Mouse (Mus musculus) cortical plate, adult 2 months (tissue): ENCODE measurements around the gene Prdm11. TPM values are rescaled to one million over a fixed set of nuclear protein-coding genes. Genes with fewer than 3 reads are reported as not detected.

Experiments used
- H3K27ac ChIP-seq: fragments of 200-500 bp; 2 replicates; pipeline ENCODE4 v1.5.1; 2012; ENCODE audit warnings: low read length, control low read depth, inconsistent platforms; ENCODE audit not compliant: insufficient read depth
- H3K4me1 ChIP-seq: fragments of 200-500 bp; 2 replicates; pipeline ENCODE4 v1.6.1; 2011; ENCODE audit warnings: low read length; ENCODE audit not compliant: control insufficient read depth, insufficient read depth
- H3K4me3 ChIP-seq: fragments of 200-500 bp; 2 replicates; pipeline ENCODE4 v1.5.1; 2011; ENCODE audit warnings: mild to moderate bottlenecking, low read length, control low read depth; ENCODE audit not compliant: insufficient read depth
- CTCF ChIP-seq: fragments of 200-500 bp; IDR thresholded peaks from 2 replicates; pipeline ENCODE4 v1.5.1; 2011; ENCODE audit warnings: mild to moderate bottlenecking, control low read depth, low read length; ENCODE audit not compliant: insufficient read depth; ENCODE audit errors: extremely low read depth
- POLR2A ChIP-seq: fragments of 200-500 bp; IDR thresholded peaks from 2 replicates; pipeline ENCODE4 v1.6.1; 2011; ENCODE audit warnings: mild to moderate bottlenecking, low read length, control low read depth; ENCODE audit not compliant: insufficient read depth; ENCODE audit errors: extremely low read depth
- polyA plus RNA-seq: library from polyadenylated mRNA; depleted of rRNA; stranded (reverse); fragments of >200 nt; gene quantifications from 2 replicates; pipeline ENCODE4 v1.2.3, GENCODE M21; 2012

The Prdm11 gene
- polyA plus RNA-seq, 1 experiment: 7.5 TPM

DNA sequence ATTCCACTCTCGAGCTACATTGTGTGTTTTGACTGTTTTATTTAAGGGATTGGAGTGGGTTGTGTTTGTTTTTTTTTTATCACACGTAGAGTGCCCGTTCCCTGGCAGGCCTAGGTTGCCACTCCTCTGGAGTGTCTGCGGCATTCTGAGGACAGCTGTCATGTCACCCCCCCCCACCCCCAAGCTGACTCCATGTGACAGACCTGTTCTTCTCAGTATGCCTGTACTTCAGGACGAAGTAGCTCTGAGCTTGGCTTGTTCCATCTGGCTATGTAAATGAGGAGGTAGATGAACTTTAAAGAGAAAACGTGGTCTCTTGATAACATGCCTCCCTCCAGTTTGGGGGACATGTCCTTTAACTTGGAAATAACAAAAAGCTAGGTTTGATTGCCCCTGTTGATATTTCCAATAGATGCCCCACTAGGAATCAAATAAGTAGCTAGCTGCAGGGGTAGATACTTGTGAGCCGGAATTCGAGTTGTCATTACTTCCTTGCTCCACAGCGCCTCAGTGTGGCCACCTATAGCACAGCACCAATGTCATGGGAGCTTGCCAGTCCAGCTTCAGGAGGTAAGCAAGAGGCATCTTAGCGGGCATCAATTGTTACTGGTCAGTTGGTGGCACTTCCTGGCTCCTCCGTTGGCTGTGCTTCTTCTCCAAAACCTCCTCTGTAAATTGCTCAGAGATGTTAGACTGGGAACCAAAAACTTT is 91.4 kb downstream of the Prdm11 start:
- peaks cover 2% of the 10 kb centered on the region; the same call in 1 of the 2 replicates for H3K4me1 ChIP-seq
- H3K4me3 ChIP-seq: no peak overlapping the region
- H3K27ac ChIP-seq: no peak overlapping the region
- TF ChIP-seq CTCF (peak; percentile 91), POLR2A (no peak)

DNA sequence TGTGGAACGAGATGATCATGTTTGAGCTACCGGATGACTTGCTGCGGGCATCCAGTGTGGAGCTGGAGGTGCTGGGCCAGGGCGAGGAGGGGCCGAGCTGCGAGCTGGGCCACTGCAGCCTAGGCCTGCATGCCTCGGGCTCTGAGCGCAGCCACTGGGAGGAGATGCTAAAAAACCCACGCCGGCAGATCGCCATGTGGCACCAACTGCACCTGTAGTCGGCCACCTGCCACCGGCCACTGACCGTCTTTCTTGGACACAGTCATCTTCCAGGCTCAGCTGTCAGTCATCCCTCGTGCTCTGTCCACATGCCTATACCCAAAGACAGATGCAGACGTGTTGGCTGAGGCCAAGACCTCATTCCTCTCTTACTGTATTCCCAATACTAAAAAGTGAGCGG is 92.5 kb downstream of the Prdm11 start:
- H3K4me1 ChIP-seq: peaks cover 3% of the 10 kb centered on the region; the same call in 1 of the 2 replicates
- TF ChIP-seq CTCF: no peak
- no peak for TF ChIP-seq POLR2A
- no peak overlapping the region for H3K4me3 ChIP-seq
- no peak overlapping the region for H3K27ac ChIP-seq

DNA sequence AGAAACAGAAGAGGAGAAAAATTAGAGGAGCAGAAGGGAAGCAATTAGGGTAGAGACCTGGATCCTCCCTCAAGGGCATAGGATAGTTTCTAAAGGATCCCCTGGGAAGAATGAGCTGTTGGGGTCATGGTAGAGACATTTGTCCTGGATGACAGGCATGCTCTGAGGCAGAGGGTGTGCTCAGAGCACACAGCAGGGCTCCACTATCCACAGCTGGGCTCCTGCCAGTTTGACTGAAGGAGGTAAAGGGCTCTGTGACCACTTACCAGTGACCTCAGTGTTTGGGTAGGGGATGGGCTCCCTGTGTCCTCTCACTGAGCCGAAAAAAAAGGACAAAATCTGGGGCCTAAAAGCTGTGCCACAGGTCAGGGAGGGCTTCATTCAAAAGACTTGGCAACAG is 96.4 kb downstream of the Prdm11 start:
- H3K4me3 ChIP-seq: no peak overlapping the region
- H3K27ac ChIP-seq: no peak overlapping the region
- TF ChIP-seq POLR2A: no peak
- TF ChIP-seq CTCF: no peak
- peaks cover 10% of the 10 kb centered on the region for H3K4me1 ChIP-seq

DNA sequence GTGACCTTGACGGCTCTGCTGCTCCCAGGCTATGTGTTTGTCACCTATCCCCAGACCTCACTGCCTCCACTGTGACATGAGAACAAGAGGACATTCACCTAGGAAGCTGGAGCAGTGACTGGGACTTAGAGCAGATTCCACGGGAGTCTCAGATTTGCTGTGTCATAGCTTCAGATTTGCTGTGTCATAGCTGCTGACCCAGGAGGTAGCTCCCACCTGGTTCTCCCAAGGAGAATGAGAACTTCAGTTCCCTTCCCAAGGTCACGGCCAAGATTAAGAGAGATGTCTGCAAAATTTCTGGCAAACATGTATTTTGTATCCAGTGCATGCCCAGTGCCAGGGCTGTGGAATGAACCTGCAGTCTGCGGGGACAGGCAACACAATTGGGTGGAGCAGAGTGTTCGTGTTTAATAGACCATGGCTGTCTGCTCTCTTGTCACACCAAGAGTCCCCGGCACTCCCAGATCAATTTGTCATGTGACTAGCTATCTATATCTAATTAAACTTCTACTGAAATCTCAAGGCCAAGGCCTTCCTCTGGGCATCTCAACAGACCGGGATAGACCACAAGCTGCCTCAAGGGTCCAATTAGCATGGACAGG is 97.2 kb downstream of the Prdm11 start:
- TF ChIP-seq CTCF: no peak
- TF ChIP-seq POLR2A: no peak
- H3K4me3 ChIP-seq: no peak overlapping the region
- peaks cover 9% of the 10 kb centered on the region for H3K4me1 ChIP-seq
- H3K27ac ChIP-seq: peak overlapping the region; percentile 24; the same call in 1 of the 2 replicates

DNA sequence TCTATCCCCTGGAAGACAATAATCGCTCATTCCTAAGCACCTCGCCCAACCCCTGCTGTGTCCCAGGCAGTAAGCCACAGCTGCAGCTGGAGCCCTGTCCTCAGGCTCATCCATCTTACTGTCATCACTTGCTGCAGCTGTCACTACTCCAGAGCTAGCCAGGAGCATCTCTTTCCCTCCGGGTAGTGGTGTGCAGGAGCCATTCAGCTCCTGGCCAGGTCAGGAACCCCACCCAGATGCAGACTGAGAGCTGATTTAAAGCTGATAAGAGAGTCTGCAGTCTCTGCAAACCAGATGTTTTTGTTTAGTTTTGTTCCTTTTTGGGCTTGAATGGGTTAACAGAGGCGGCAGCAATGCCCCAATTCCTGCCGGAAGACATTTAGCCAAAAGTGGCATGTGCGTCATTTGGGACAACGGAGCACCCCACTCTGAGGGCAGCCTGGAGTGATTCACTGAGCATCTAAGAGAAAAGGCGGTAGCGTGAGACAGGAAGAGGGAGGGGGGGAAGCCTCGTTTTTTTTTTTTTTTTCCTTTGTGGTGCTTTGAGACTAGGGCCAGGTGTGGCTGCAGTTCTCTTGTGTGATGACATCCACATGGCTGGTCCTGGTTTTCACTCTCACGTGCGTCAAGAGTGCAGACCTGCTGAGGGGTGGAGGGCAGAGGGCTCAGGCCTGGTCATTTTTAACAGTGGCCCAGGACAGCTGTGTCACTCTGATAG is 97.8 kb downstream of the Prdm11 start:
- Histone ChIP-seq H3K4me1 (peaks cover 9% of the 10 kb centered on the region), H3K4me3 (no peak overlapping the region), H3K27ac (peak overlapping the region; percentile 24; the same call in 1 of the 2 replicates)
- no peak for TF ChIP-seq CTCF
- no peak for TF ChIP-seq POLR2A

DNA sequence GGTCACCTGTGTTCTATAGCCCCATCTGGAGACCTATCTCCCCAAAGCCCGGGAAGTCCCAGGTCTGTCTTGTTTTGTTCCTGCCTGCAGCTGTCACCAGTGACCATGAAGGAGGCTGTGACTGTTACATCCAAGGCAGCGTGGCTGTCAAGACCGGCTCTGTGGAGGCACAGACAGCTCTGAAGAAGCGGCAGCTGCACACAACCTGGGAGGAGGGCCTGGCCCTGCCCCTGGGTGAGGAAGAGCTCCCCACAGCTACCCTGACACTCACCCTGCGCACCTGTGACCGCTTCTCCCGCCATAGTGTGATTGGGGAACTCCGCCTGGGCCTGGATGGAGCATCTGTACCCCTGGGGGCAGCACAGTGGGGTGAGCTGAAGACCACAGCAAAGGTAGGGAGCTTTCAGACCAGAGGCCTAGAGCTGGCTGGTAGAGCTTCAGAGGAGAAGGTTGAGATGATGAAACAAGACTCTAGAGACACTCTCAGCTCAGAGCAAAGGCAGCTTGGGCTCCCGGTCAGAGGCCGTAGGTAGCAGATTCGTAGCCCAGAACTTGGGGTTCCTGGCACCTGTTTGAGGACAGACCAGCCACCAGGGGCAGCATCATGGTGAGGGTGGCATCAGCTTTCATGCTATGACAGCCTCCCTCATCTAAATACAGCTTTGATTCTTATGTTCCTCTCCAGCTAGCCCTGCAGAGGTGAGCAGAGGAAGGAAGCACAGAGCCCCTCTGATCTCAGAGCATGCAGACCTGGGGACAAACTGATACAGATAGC is 100.0 kb downstream of the Prdm11 start:
- TF ChIP-seq CTCF: 0 out of 2 replicates have a peak, but pooled peaks have one; percentile 11
- no peak for TF ChIP-seq POLR2A
- Histone ChIP-seq H3K27ac (no peak overlapping the region), H3K4me3 (no peak overlapping the region), H3K4me1 (peaks cover 13% of the 10 kb centered on the region)

DNA sequence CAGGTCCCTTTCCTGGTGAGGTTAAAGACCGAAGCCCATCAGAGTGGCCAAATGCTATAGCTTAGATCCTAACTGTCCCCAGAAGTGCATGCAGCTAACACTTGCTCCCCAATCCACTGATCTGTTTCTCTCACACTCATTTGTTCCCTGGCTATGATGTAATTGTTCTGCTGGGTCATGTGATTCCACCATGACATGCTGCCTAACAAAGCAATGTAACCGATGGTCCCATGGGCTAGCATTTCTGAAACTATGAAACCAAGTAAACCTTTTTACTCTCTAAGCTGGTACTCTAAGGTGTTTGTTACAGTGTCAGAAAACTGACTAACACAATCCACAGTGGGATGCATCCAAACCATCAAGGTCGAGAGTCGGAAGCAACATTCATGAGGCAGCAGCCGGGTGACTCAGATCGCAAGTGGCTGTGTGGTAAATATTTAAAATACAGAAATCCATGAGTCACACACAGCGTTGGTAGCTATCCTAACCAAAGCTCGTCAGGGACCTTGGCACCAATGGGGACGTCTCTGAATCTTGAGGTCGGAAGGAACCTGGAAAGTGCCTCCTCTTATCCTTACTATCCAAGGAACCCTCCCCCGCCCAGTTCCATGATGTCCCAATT is 100.7 kb downstream of the Prdm11 start:
- Histone ChIP-seq H3K27ac (no peak overlapping the region), H3K4me1 (peaks cover 17% of the 10 kb centered on the region), H3K4me3 (no peak overlapping the region)
- TF ChIP-seq CTCF (no peak), POLR2A (no peak)

DNA sequence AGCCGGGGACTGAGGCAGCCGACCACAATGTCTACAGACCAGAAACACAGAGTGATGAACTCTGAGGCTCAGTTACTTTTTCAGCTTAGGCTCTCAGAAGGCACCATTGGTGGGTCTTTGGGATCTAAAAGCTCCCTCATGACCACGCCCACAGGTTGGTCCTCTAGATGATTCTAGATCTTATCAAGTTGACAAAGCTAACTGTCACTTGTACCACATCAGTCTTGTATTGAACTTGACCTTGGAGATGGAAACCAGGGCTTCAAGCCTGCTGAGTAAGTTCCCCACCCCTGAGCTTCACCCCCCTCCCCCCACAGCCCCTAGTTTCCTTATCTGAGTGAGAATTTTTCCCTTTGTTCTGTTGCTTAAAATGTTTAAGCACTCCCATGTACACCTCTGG is 101.6 kb downstream of the Prdm11 start:
- Histone ChIP-seq H3K4me3 (no peak overlapping the region), H3K4me1 (peaks cover 19% of the 10 kb centered on the region), H3K27ac (no peak overlapping the region)
- TF ChIP-seq CTCF (no peak), POLR2A (no peak)

DNA sequence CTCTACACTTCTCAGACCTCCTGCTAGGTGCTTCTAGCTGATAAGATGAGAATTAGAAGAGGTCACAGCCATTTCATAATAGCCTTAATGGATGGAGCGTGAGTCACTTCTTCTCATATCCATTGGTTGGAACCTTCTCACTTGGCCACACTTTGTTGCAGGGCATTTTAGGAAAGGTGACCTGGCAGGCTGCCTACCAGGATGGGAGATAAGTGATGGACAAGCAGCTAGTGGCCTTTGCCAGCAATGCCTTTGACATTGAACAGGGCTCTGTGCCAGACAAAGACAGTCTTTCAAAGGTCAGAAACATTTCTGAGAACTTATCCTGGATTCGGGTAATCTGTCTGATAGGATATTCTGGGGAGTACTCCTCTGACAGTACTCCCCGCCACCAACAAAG is 102.6 kb downstream of the Prdm11 start:
- TF ChIP-seq POLR2A: no peak
- no peak for TF ChIP-seq CTCF

More for the DNA sequence above, 102.6 kb downstream of the Prdm11 start:
- no peak overlapping the region for H3K27ac ChIP-seq
- peaks cover 16% of the 10 kb centered on the region for H3K4me1 ChIP-seq
- no peak overlapping the region for H3K4me3 ChIP-seq
